Mouse (Mus musculus) neural tube, embryonic 15.5 days (tissue): ENCODE data around the gene Gm21983. TPM values are rescaled to one million over a fixed set of nuclear protein-coding genes. Genes with fewer than 3 reads are reported as not detected.

Source experiments
- ATAC-seq: fragments of 200-750 bp; cut with Nextera tagmentation; 2 replicates; pipeline ENCODE4 v1.8.0; 2017; ENCODE audit warnings: mild to moderate bottlenecking, moderate TSS enrichment, moderate library complexity; ENCODE audit not compliant: low FRiP score
- H3K27ac ChIP-seq: fragments of 300-500 bp; sonication (generic); replicated peaks from 2 replicates; pipeline ENCODE4 v1.5.1; 2015; ENCODE audit warnings: mild to moderate bottlenecking, inconsistent platforms
- H3K27me3 ChIP-seq: fragments of 300-500 bp; sonication (generic); replicated peaks from 2 replicates; pipeline ENCODE4 v1.6.1; 2015; ENCODE audit warnings: inconsistent platforms
- H3K36me3 ChIP-seq: fragments of 300-500 bp; sonication (generic); 2 replicates; pipeline ENCODE4 v1.6.1; 2015; ENCODE audit warnings: inconsistent platforms
- H3K4me1 ChIP-seq: fragments of 300-500 bp; sonication (generic); 2 replicates; pipeline ENCODE4 v1.6.1; 2015; ENCODE audit warnings: inconsistent platforms
- H3K4me2 ChIP-seq: fragments of 300-500 bp; sonication (generic); 2 replicates; pipeline ENCODE4 v1.6.1; 2015; ENCODE audit warnings: inconsistent platforms, mild to moderate bottlenecking, moderate library complexity
- H3K4me3 ChIP-seq: fragments of 300-500 bp; sonication (generic); replicated peaks from 2 replicates; pipeline ENCODE4 v1.5.1; 2015; ENCODE audit warnings: mild to moderate bottlenecking, inconsistent platforms
- H3K9ac ChIP-seq: fragments of 300-500 bp; sonication (generic); replicated peaks from 2 replicates; pipeline ENCODE4 v1.6.1; 2015; ENCODE audit warnings: mild to moderate bottlenecking, inconsistent platforms
- H3K9me3 ChIP-seq: fragments of 300-500 bp; sonication (generic); replicated peaks from 2 replicates; pipeline ENCODE4 v1.6.1; 2016; ENCODE audit warnings: inconsistent platforms
- WGBS: fragments of 180-500 bp; shearing (Covaris S2); methylation state at CpG from one replicate; pipeline ENCODE4 v1.1.7; 2015; ENCODE audit warnings: mixed read lengths; 5-methylcytosine and 5-hydroxymethylcytosine counted together
- polyA plus RNA-seq: library from polyadenylated mRNA; unstranded; fragments of >200 nt; fragmentation: Nextera tagmentation; extraction: Ambion mirVana; gene quantifications from 2 replicates; pipeline ENCODE4 v1.2.1, GENCODE M21; 2015

Gene Gm21983
- polyA plus RNA-seq, 1 experiment from 2014 or later: 0.90 TPM

GRCm38 (mm10) chr7:27156005-27156404, 24.9 kb downstream of the Gm21983 start:
- Histone ChIP-seq H3K4me2 (no peak overlapping the region), H3K4me3 (no peak overlapping the region), H3K36me3 (peaks cover 26% of the 10 kb centered on the region), H3K9ac (no peak overlapping the region), H3K9me3 (no peaks in the 10 kb centered on the region), H3K27ac (no peak overlapping the region), H3K4me1 (peaks cover 15% of the 10 kb centered on the region), H3K27me3 (no peaks in the 10 kb centered on the region)
- 85% methylated on average over 13 of the region's 13 CpGs for WGBS
- ATAC-seq: no peak

GRCm38 (mm10) chr7:27153205-27153764, 27.6 kb downstream of the Gm21983 start, which contains the start of gene Cyp2t4:
Gene Cyp2t4 (plus strand): TSS chr7:27153714.
- H3K4me1 ChIP-seq: no peaks in the 10 kb centered on the region
- no peak for ATAC-seq
- H3K36me3 ChIP-seq: peaks cover 11% of the 10 kb centered on the region
- H3K4me2 ChIP-seq: no peak within 1 kb of the TSS
- H3K27ac ChIP-seq: no peak within 1 kb of the TSS
- no peaks in the 10 kb centered on the region for H3K9me3 ChIP-seq
- H3K9ac ChIP-seq: no peak within 1 kb of the TSS
- H3K27me3 ChIP-seq: no peaks in the 10 kb centered on the region
- 83% methylated on average over 10 of the region's 10 CpGs for WGBS
- H3K4me3 ChIP-seq: no peak within 1 kb of the TSS

GRCm38 (mm10) chr7:27136410-27136996, 44.4 kb downstream of the Gm21983 start:
- no peak overlapping the region for H3K4me2 ChIP-seq
- ATAC-seq: no peak
- no peak overlapping the region for H3K9ac ChIP-seq
- H3K36me3 ChIP-seq: no peaks in the 10 kb centered on the region
- WGBS: 68% methylated on average over 8 of the region's 8 CpGs
- H3K9me3 ChIP-seq: no peaks in the 10 kb centered on the region
- H3K27me3 ChIP-seq: no peaks in the 10 kb centered on the region
- no peaks in the 10 kb centered on the region for H3K4me1 ChIP-seq
- no peak overlapping the region for H3K4me3 ChIP-seq
- no peak overlapping the region for H3K27ac ChIP-seq

- Histone ChIP-seq H3K9ac (no peak overlapping the region), H3K4me3 (no peak overlapping the region), H3K36me3 (no peaks in the 10 kb centered on the region), H3K4me2 (no peak overlapping the region), H3K27me3 (no peaks in the 10 kb centered on the region), H3K9me3 (no peaks in the 10 kb centered on the region), H3K4me1 (no peaks in the 10 kb centered on the region), H3K27ac (no peak overlapping the region)
- ATAC-seq: no peak
- 83% methylated on average over 4 of the region's 4 CpGs for WGBS
These were observed 47.1 kb downstream of the Gm21983 start for GRCm38 (mm10) chr7:27133757-27134156.

GRCm38 (mm10) chr7:27133156-27133555, 47.7 kb downstream of the Gm21983 start:
- Histone ChIP-seq H3K27ac (no peak overlapping the region), H3K36me3 (no peaks in the 10 kb centered on the region), H3K4me3 (no peak overlapping the region), H3K4me1 (no peaks in the 10 kb centered on the region), H3K4me2 (no peak overlapping the region), H3K9ac (no peak overlapping the region), H3K9me3 (no peaks in the 10 kb centered on the region), H3K27me3 (no peaks in the 10 kb centered on the region)
- 70% methylated on average over 12 of the region's 12 CpGs for WGBS
- ATAC-seq: no peak

- H3K27ac ChIP-seq: no peak overlapping the region
- no peak overlapping the region for H3K9ac ChIP-seq
- no peak overlapping the region for H3K4me3 ChIP-seq
- 14% methylated on average over 10 of the region's 10 CpGs for WGBS
- ATAC-seq: no peak; the same call in 1 of the 2 replicates
- no peaks in the 10 kb centered on the region for H3K9me3 ChIP-seq
- no peaks in the 10 kb centered on the region for H3K4me1 ChIP-seq
- H3K36me3 ChIP-seq: no peaks in the 10 kb centered on the region
- no peak overlapping the region for H3K4me2 ChIP-seq
- H3K27me3 ChIP-seq: no peaks in the 10 kb centered on the region
These were observed 48.3 kb downstream of the Gm21983 start for GRCm38 (mm10) chr7:27132588-27132987.

GRCm38 (mm10) chr7:27131387-27131786, 49.5 kb downstream of the Gm21983 start:
- H3K4me2 ChIP-seq: no peak overlapping the region
- no peak overlapping the region for H3K4me3 ChIP-seq
- no peaks in the 10 kb centered on the region for H3K9me3 ChIP-seq
- H3K9ac ChIP-seq: no peak overlapping the region
- H3K27me3 ChIP-seq: no peaks in the 10 kb centered on the region
- ATAC-seq: no peak
- 69% methylated on average over 2 of the region's 2 CpGs for WGBS
- H3K27ac ChIP-seq: no peak overlapping the region
- no peaks in the 10 kb centered on the region for H3K4me1 ChIP-seq
- H3K36me3 ChIP-seq: no peaks in the 10 kb centered on the region

GRCm38 (mm10) chr7:27130521-27131370, 50.1 kb downstream of the Gm21983 start:
- Histone ChIP-seq H3K9me3 (no peaks in the 10 kb centered on the region), H3K4me1 (no peaks in the 10 kb centered on the region), H3K4me2 (no peak overlapping the region), H3K36me3 (no peaks in the 10 kb centered on the region), H3K27me3 (no peaks in the 10 kb centered on the region), H3K4me3 (no peak overlapping the region), H3K27ac (no peak overlapping the region), H3K9ac (no peak overlapping the region)
- 91% methylated on average over 22 of the region's 22 CpGs for WGBS
- ATAC-seq: no peak

- H3K4me2 ChIP-seq: no peak overlapping the region
- no peaks in the 10 kb centered on the region for H3K9me3 ChIP-seq
- H3K36me3 ChIP-seq: no peaks in the 10 kb centered on the region
- no peak overlapping the region for H3K9ac ChIP-seq
- H3K27me3 ChIP-seq: no peaks in the 10 kb centered on the region
- H3K27ac ChIP-seq: no peak overlapping the region
- WGBS: 91% methylated on average over 12 of the region's 12 CpGs
- no peak for ATAC-seq
- no peak overlapping the region for H3K4me3 ChIP-seq
- H3K4me1 ChIP-seq: no peaks in the 10 kb centered on the region
These were observed 51.1 kb downstream of the Gm21983 start for GRCm38 (mm10) chr7:27129811-27130210.

- WGBS: 92% methylated on average over 13 of the region's 13 CpGs
- Histone ChIP-seq H3K9ac (no peak overlapping the region), H3K4me2 (no peak overlapping the region), H3K36me3 (no peaks in the 10 kb centered on the region), H3K4me1 (no peaks in the 10 kb centered on the region), H3K27ac (no peak overlapping the region), H3K9me3 (no peaks in the 10 kb centered on the region), H3K4me3 (no peak overlapping the region), H3K27me3 (no peaks in the 10 kb centered on the region)
- ATAC-seq: no peak
These were observed 51.9 kb downstream of the Gm21983 start for GRCm38 (mm10) chr7:27128946-27129345.

- no peak overlapping the region for H3K9ac ChIP-seq
- no peak for ATAC-seq
These were observed 52.7 kb downstream of the Gm21983 start for GRCm38 (mm10) chr7:27128162-27128561.

GRCm38 (mm10) chr7:27124969-27125368, 55.9 kb downstream of the Gm21983 start:
- no peak for ATAC-seq

More at GRCm38 (mm10) chr7:27128162-27128561, 52.7 kb downstream of the Gm21983 start:
- 62% methylated on average over 3 of the region's 3 CpGs for WGBS
- no peaks in the 10 kb centered on the region for H3K36me3 ChIP-seq
- H3K4me1 ChIP-seq: no peaks in the 10 kb centered on the region
- H3K4me3 ChIP-seq: no peak overlapping the region
- no peaks in the 10 kb centered on the region for H3K9me3 ChIP-seq
- no peaks in the 10 kb centered on the region for H3K27me3 ChIP-seq
- no peak overlapping the region for H3K27ac ChIP-seq
- H3K4me2 ChIP-seq: no peak overlapping the region

More at GRCm38 (mm10) chr7:27124969-27125368, 55.9 kb downstream of the Gm21983 start:
- Histone ChIP-seq H3K4me2 (no peak overlapping the region), H3K9me3 (no peaks in the 10 kb centered on the region), H3K27ac (no peak overlapping the region), H3K36me3 (no peaks in the 10 kb centered on the region), H3K4me3 (no peak overlapping the region), H3K4me1 (no peaks in the 10 kb centered on the region), H3K27me3 (no peaks in the 10 kb centered on the region), H3K9ac (no peak overlapping the region)
- WGBS: 87% methylated on average over 4 of the region's 4 CpGs
